ENCODE assay signal across 10 mouse cellular contexts in genomic region chr4:105626371-105627320, GRCm38 (mm10).
DNase-seq lines count a peak whose midpoint lies in the region; ATAC-seq and TF ChIP-seq lines count a peak whose summit lies in the region.
"Had no signal": no experiment of that assay in that cellular context is flagged by ENCODE, and none has a peak within 500 bp of the region (broad histone marks: within the 10 kb centered on the region; RNA-seq: fewer than 3 reads in every experiment).

No protein-coding gene starts in this region.

- no peaks in the 10 kb centered on the region for H3K36me3 ChIP-seq in thymus, adult 2 months (ENCODE audit: control insufficient read depth, insufficient read depth, low read length)
- H3K36me3 ChIP-seq in intestine, embryonic 16.5 days (ENCODE audit: control insufficient read depth, insufficient read depth, low read length), result no peaks in the 10 kb centered on the region
- H3K36me3 ChIP-seq: neural tube, embryonic 13.5 days had no signal

- TF ChIP-seq CTCF in thymus, adult 2 months (IDR thresholded peaks at IDR 0.05; ENCODE audit: borderline replicate concordance, control insufficient read depth, extremely low read depth, insufficient read depth, low read length, poor library complexity), result no peak

- no peak for TF ChIP-seq POLR2A in thymus, adult 2 months (IDR thresholded peaks at IDR 0.05; ENCODE audit: control insufficient read depth, extremely low read depth, insufficient read depth, low read length, poor library complexity)

- 88% methylated on average over 14 of the region's 14 CpGs for WGBS in thymus, adult 2 months
- WGBS in intestine, embryonic 16.5 days, result 54% methylated on average over 14 of the region's 14 CpGs

- H3K27me3 ChIP-seq in thymus, adult 2 months (ENCODE audit: control insufficient read depth, insufficient read depth, low read length), result no peaks in the 10 kb centered on the region
- no peaks in the 10 kb centered on the region for H3K27me3 ChIP-seq in intestine, embryonic 16.5 days (replicated peaks; ENCODE audit: control insufficient read depth, insufficient read depth, low read length)
- H3K27me3 ChIP-seq: neural tube, embryonic 13.5 days had no signal

- H3K4me3 ChIP-seq in thymus, adult 2 months (ENCODE audit: control insufficient read depth, insufficient read depth, low read length), result no peak overlapping the region
- H3K4me3 ChIP-seq in intestine, embryonic 16.5 days (ENCODE audit: low read length), result no peak overlapping the region
- H3K4me3 ChIP-seq: erythroblast, embryonic 14.5 days; neural tube, embryonic 13.5 days had no signal

- H3K9me3 ChIP-seq in intestine, embryonic 16.5 days (ENCODE audit: control insufficient read depth, low read length), result no peaks in the 10 kb centered on the region
- H3K9me3 ChIP-seq: neural tube, embryonic 13.5 days had no signal

- peak; percentile 39 to 65 for DNase-seq in adrenal gland, adult (ENCODE audit: inconsistent age in 2 of 2, low spot score in 1 of 2)
- no peak for DNase-seq in adrenal gland, adult 18-20 months (ENCODE audit: low spot score in 2 of 2)
- peak; percentile 6 for DNase-seq in right cerebral cortex, postnatal 14 days
- no peak for DNase-seq in right cerebral cortex, postnatal 25 days
- peak; percentile 6 for DNase-seq in kidney, adult 9 months
- peak; percentile 36 for DNase-seq in skeletal muscle tissue, adult 2 months (ENCODE audit: low read depth, low spot score)
- no peak for DNase-seq in thymus, adult 2 months

- no peak overlapping the region for H3K9ac ChIP-seq in intestine, embryonic 16.5 days (ENCODE audit: low read depth, low read length)
- H3K9ac ChIP-seq: neural tube, embryonic 13.5 days had no signal

- no peak overlapping the region for H3K4me2 ChIP-seq in intestine, embryonic 16.5 days (ENCODE audit: low read depth, low read length)
- H3K4me2 ChIP-seq: neural tube, embryonic 13.5 days had no signal

- no peaks in the 10 kb centered on the region for H3K4me1 ChIP-seq in thymus, adult 2 months (replicated peaks; ENCODE audit: control insufficient read depth, insufficient read depth, low read length)
- H3K4me1 ChIP-seq in intestine, embryonic 16.5 days (ENCODE audit: control insufficient read depth, insufficient read depth, low read length), result no peaks in the 10 kb centered on the region
- H3K4me1 ChIP-seq: neural tube, embryonic 13.5 days had no signal

- H3K27ac ChIP-seq in thymus, adult 2 months (ENCODE audit: control insufficient read depth, insufficient read depth, low read length), result no peak overlapping the region
- no peak overlapping the region for H3K27ac ChIP-seq in intestine, embryonic 16.5 days (ENCODE audit: low read length)
- H3K27ac ChIP-seq: neural tube, embryonic 13.5 days had no signal

- ATAC-seq in intestine, embryonic 16.5 days, result no peak

Comparison
In these comparisons a context has a peak if more than half of its experiments do, and no peak if none do; other contexts are left out.
1. DNase-seq: peak in adrenal gland, adult (2 of 2), right cerebral cortex, postnatal 14 days (single experiment), kidney, adult 9 months (single experiment) and skeletal muscle tissue, adult 2 months (single experiment); none in adrenal gland, adult 18-20 months (0 of 2), right cerebral cortex, postnatal 25 days (single experiment) and thymus, adult 2 months (single experiment).